Mouse (Mus musculus): Measurements from ENCODE around the gene Gm281.
"Not testable (repeated sequence)": the region's sequence is repeated elsewhere in the genome, so short reads cannot be mapped to it uniquely, and the experiment has no call there.

Gene Gm281

GRCm38 (mm10) chr14:13914387-13915082, at the start of gene Gm281:
Gene Gm281, minus strand, starts transcription at chr14:13914478.
- no peak for DNase-seq (ENCODE audit: low spot score in 2 of 2)

- no peak for DNase-seq (ENCODE audit: low spot score in 2 of 2)
These were observed 49.2 kb upstream of the Gm281 start for GRCm38 (mm10) chr14:13963527-13963926.

GRCm38 (mm10) chr14:13962476-13962875, 48.2 kb upstream of the Gm281 start:
- DNase-seq (ENCODE audit: low spot score in 2 of 2) = no peak

- DNase-seq (ENCODE audit: low spot score in 2 of 2) = peak in 1 of 2 experiments; percentile 32
These were observed 47.3 kb upstream of the Gm281 start, which contains the start of the genes Atxn7 and Thoc7 for GRCm38 (mm10) chr14:13961401-13962112. Gene Atxn7, plus strand, starts transcription at chr14:13961440. Gene Thoc7, minus strand, starts transcription at chr14:13961852.

- peak in 1 of 2 experiments; percentile 40 for DNase-seq (ENCODE audit: low spot score in 2 of 2)
These were observed 46.4 kb upstream of the Gm281 start for GRCm38 (mm10) chr14:13960482-13961325.

GRCm38 (mm10) chr14:13960079-13960478, 45.8 kb upstream of the Gm281 start:
- DNase-seq (ENCODE audit: low spot score in 2 of 2) = no peak

GRCm38 (mm10) chr14:13952151-13952550, 37.9 kb upstream of the Gm281 start:
- not testable (repeated sequence) for DNase-seq (ENCODE audit: low spot score in 2 of 2)

- DNase-seq (ENCODE audit: low spot score in 2 of 2) = peak in 1 of 2 experiments; percentile 13
These were observed 36.1 kb upstream of the Gm281 start for GRCm38 (mm10) chr14:13950401-13950800.

- no peak for DNase-seq (ENCODE audit: low spot score in 2 of 2)
These were observed 34.1 kb upstream of the Gm281 start for GRCm38 (mm10) chr14:13948345-13948744.

GRCm38 (mm10) chr14:13944686-13945085, 30.4 kb upstream of the Gm281 start:
- no peak for DNase-seq (ENCODE audit: low spot score in 2 of 2)

- no peak for DNase-seq (ENCODE audit: low spot score in 2 of 2)
These were observed 19.7 kb upstream of the Gm281 start for GRCm38 (mm10) chr14:13934052-13934371.

- no peak for DNase-seq (ENCODE audit: low spot score in 2 of 2)
These were observed 19.2 kb upstream of the Gm281 start for GRCm38 (mm10) chr14:13933290-13934051.

GRCm38 (mm10) chr14:13917630-13918029, 3.4 kb upstream of the Gm281 start:
- peak; percentile 6 to 79 for DNase-seq (ENCODE audit: low spot score in 2 of 2)

- DNase-seq (ENCODE audit: low spot score in 2 of 2) = no peak
These were observed 2.9 kb upstream of the Gm281 start for GRCm38 (mm10) chr14:13917208-13917607.

GRCm38 (mm10) chr14:13915207-13915606, 929 bp upstream of the Gm281 start:
- no peak for DNase-seq (ENCODE audit: low spot score in 2 of 2)

- no peak for DNase-seq (ENCODE audit: low spot score in 2 of 2)
These were observed 4.1 kb downstream of the Gm281 start for GRCm38 (mm10) chr14:13910148-13910547.

GRCm38 (mm10) chr14:13907145-13907544, 7.1 kb downstream of the Gm281 start:
- no peak for DNase-seq (ENCODE audit: low spot score in 2 of 2)

GRCm38 (mm10) chr14:13906461-13906860, 7.8 kb downstream of the Gm281 start:
- DNase-seq (ENCODE audit: low spot score in 2 of 2) = no peak

- peak; percentile 11 to 74 for DNase-seq (ENCODE audit: low spot score in 2 of 2)
These were observed 12.6 kb downstream of the Gm281 start for GRCm38 (mm10) chr14:13901611-13902067.

- no peak for DNase-seq (ENCODE audit: low spot score in 2 of 2)
These were observed 19.1 kb downstream of the Gm281 start for GRCm38 (mm10) chr14:13895198-13895597.

GRCm38 (mm10) chr14:13893748-13894147, 20.5 kb downstream of the Gm281 start:
- DNase-seq (ENCODE audit: low spot score in 2 of 2) = no peak
